10 mouse cellular contexts compared by ENCODE assay signal in the genomic region with DNA sequence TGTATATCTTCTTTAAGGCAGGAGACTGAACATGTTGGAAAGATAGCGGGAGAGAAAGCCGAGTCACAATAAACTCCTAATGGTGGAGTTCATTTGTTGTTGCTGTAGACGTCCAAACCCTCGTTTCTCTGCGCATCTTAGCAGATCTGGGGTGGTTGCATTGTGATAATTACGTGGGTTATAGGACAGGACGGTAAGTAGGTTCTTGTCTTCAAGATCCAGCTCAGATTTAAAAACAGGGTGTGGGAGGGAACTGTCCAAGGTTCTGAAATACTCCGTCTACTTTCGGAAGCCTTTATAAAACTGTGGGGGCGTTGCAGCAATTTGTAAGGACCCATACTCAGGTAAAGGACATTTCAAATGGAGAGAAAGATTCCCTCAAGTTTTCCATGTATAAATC. TPM values are rescaled to one million over a fixed set of nuclear protein-coding genes. Genes with fewer than 3 reads are reported as not detected.
DNase-seq lines count a peak whose midpoint lies in the region.
"Had no signal": no experiment of that assay in that cellular context is flagged by ENCODE, and none has a peak within 500 bp of the region (broad histone marks: within the 10 kb centered on the region; RNA-seq: fewer than 3 reads in every experiment).

No protein-coding gene starts in this region.

- WGBS in heart, embryonic 10.5 days, result 28% methylated on average over 10 of the region's 10 CpGs

- no peaks in the 10 kb centered on the region for H3K9me3 ChIP-seq in heart, embryonic 10.5 days
- H3K9me3 ChIP-seq: lung, embryonic 15.5 days had no signal

- intact Hi-C loops in heart, postnatal 10 days (cut with DNase I), result no loop called here

- peak; percentile 18 to 40 for DNase-seq in heart, postnatal 10 days
- DNase-seq in heart, embryonic 10.5 days (ENCODE audit: low spot score), result no peak
- DNase-seq in thymus, postnatal 0 days (ENCODE audit: low spot score), result peak; percentile 56
- no peak for DNase-seq in thymus, postnatal 36 days
- DNase-seq in fat pad, adult 2 months (ENCODE audit: extremely low read depth, low read depth, low spot score), result peak; percentile 1
- DNase-seq in cerebellum, postnatal 14 days, result no peak
- DNase-seq in gastrocnemius, adult 8-10 months (ENCODE audit: low spot score in 2 of 2), result no peak
- DNase-seq in liver, result no peak
- DNase-seq: cerebellum, postnatal 10 days had no signal

- peaks cover 11% of the 10 kb centered on the region; the same call in 1 of the 2 replicates for H3K4me1 ChIP-seq in heart, embryonic 10.5 days

- no peak overlapping the region for H3K4me3 ChIP-seq in heart, embryonic 10.5 days
- H3K4me3 ChIP-seq: lung, embryonic 15.5 days had no signal

- no peak overlapping the region for H3K27ac ChIP-seq in heart, embryonic 10.5 days
- H3K27ac ChIP-seq: lung, embryonic 15.5 days had no signal

- peaks cover 23% of the 10 kb centered on the region for H3K27me3 ChIP-seq in heart, embryonic 10.5 days (ENCODE audit: insufficient read depth, poor library complexity, severe bottlenecking)

- no peaks in the 10 kb centered on the region for H3K36me3 ChIP-seq in heart, embryonic 10.5 days
- H3K36me3 ChIP-seq: lung, embryonic 15.5 days had no signal

RNA-seq across cellular contexts. Expression of a gene that starts 0.6 kb away (rescaled TPM):
- under 1 TPM in 1 of 2 experiments, not detected in 1; 0.72 TPM for total RNA-seq in heart, postnatal 10 days (2021)
- 3.1 and 4.0 TPM in 2 replicates for polyA plus RNA-seq in heart, embryonic 10.5 days (2016; fragmentation: Nextera tagmentation; extraction: Ambion mirVana)
- 8.4 and 9.1 TPM in 2 replicates for polyA plus RNA-seq in thymus, postnatal 0 days (2015; fragmentation: Nextera tagmentation; extraction: Ambion mirVana)
- under 1 TPM in 1 of 4 experiments, not detected in 3; 0.24 TPM for total RNA-seq in gastrocnemius, adult 8-10 months (2022)

Comparison
In these comparisons a context has a peak if more than half of its experiments do, and no peak if none do; other contexts are left out.
1. DNase-seq: peak in heart, postnatal 10 days (2 of 2), thymus, postnatal 0 days (single experiment) and fat pad, adult 2 months (single experiment); none in heart, embryonic 10.5 days (single experiment), thymus, postnatal 36 days (0 of 2), cerebellum, postnatal 14 days (0 of 2), gastrocnemius, adult 8-10 months (0 of 2) and liver (single experiment).